Mouse (Mus musculus) heart, postnatal 0 days (tissue): ENCODE results near the gene Atp5k.

ENCODE experiments used
- CTCF ChIP-seq: IDR thresholded peaks from 2 replicates; pipeline ENCODE4 v1.5.1; 2016; ENCODE audit warnings: antibody characterized with exemption, control low read depth, low read depth
- EP300 ChIP-seq: IDR thresholded peaks from 2 replicates; pipeline ENCODE4 v1.6.1; 2016; ENCODE audit warnings: antibody characterized with exemption, low read depth

DNA sequence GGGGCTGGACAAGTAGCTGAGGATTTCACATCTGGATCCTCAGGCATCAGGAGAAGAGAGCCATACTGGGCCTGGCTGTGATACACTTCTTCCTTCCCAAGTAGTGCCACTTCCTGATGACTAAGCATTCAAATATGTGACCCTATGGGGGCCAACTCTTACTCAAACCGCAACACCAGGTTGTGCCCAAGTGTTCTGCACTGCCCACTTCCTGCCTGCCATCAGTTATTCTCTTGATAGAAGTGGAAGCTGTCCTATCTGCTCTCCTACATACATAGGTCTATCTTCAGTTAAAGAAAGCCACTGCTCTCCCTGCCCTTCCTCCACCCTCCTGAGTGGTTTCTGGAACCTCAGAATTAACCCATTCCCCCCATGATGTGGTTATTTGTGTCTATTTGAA, 28.8 kb downstream of the Atp5k start:
- TF ChIP-seq CTCF (no peak), EP300 (no peak)
